Mouse (Mus musculus) kidney, embryonic 16.5 days (tissue): ENCODE measurements around the gene Rnf208. TPM values are rescaled to one million over a fixed set of nuclear protein-coding genes. Genes with fewer than 3 reads are reported as not detected.

ENCODE experiments used
- ATAC-seq: fragments of 200-750 bp; cut with Nextera tagmentation; 2 replicates; pipeline ENCODE4 v1.8.0; 2017; ENCODE audit warnings: moderate TSS enrichment; ENCODE audit not compliant: low FRiP score, low TSS enrichment
- H3K27ac ChIP-seq: fragments of 300-500 bp; sonication (generic); 2 replicates; pipeline ENCODE4 v1.5.1; 2014; ENCODE audit warnings: low read length
- H3K27me3 ChIP-seq: fragments of 300-500 bp; sonication (generic); 2 replicates; pipeline ENCODE4 v1.6.1; 2014; ENCODE audit warnings: low read length, control low read depth, mixed read lengths; ENCODE audit not compliant: insufficient read depth
- H3K36me3 ChIP-seq: fragments of 300-500 bp; sonication (generic); 2 replicates; pipeline ENCODE4 v1.6.1; 2014; ENCODE audit warnings: low read length, control low read depth, mixed read lengths; ENCODE audit not compliant: insufficient read depth
- H3K4me1 ChIP-seq: fragments of 300-500 bp; sonication (generic); 2 replicates; pipeline ENCODE4 v1.6.1; 2014; ENCODE audit warnings: low read length, control low read depth, mixed read lengths; ENCODE audit not compliant: insufficient read depth
- H3K4me2 ChIP-seq: fragments of 300-500 bp; sonication (generic); replicated peaks from 2 replicates; pipeline ENCODE4 v1.6.1; 2014; ENCODE audit warnings: low read depth, low read length
- H3K4me3 ChIP-seq: fragments of 300-500 bp; sonication (generic); 2 replicates; pipeline ENCODE4 v1.5.1; 2014; ENCODE audit warnings: mild to moderate bottlenecking, low read length
- H3K9ac ChIP-seq: fragments of 300-500 bp; sonication (generic); replicated peaks from 2 replicates; pipeline ENCODE4 v1.6.1; 2014; ENCODE audit warnings: low read length
- H3K9me3 ChIP-seq: fragments of 300-500 bp; sonication (generic); 2 replicates; pipeline ENCODE4 v1.6.1; 2016; ENCODE audit warnings: low read length, control low read depth
- WGBS: fragments of 180-500 bp; shearing (Covaris S2); extraction: QIAGEN DNeasy Blood & Tissue Kit; methylation state at CpG from one replicate; pipeline ENCODE4 v1.1.7; 2014; 5-methylcytosine and 5-hydroxymethylcytosine counted together
- polyA plus RNA-seq: library from polyadenylated mRNA; unstranded; fragments of >200 nt; fragmentation: Nextera tagmentation; extraction: Ambion mirVana; gene quantifications from 2 replicates; pipeline ENCODE4 v1.2.1, GENCODE M21; 2015

Rnf208 gene
- polyA plus RNA-seq: 24.0 and 26.3 TPM in 2 replicates

DNA sequence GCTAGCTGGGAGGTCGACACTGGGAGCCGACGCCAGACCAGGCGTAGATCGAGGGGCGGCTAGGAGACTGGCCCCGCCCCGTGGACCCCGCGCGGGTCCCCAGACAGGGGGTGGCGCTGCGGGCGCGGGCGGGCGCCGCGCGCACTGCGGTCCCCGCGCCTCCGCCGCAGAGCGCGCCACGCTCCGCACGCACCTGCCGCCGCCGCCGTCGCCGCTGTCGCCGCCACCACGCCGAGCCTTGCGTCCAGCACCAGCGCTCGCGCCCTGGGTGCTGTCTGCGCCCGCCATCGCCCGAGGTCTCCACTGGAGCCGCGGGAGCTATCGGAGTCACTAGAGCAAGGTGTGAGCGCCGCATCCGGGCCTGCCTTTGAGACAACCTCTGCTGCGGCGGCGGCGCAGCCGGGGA, at the start of gene Rnf208, which contains the start of gene Cysrt1:
Gene Rnf208, plus strand, starts transcription at position 155 of the 406 bp plus-strand sequence.
Gene Cysrt1, minus strand, starts transcription at position 352 of the 406 bp plus-strand sequence.
- peak within 1 kb of the TSS; percentile 78 for H3K9ac ChIP-seq
- 0 out of 2 replicates have a peak, but pooled peaks cover 6% of the 10 kb centered on the region for H3K36me3 ChIP-seq
- H3K9me3 ChIP-seq: no peaks in the 10 kb centered on the region
- peaks cover 26% of the 10 kb centered on the region for H3K4me1 ChIP-seq
- no peak for ATAC-seq
- H3K27ac ChIP-seq: peak within 1 kb of the TSS; percentile 56; the same call in 1 of the 2 replicates
- peaks cover 20% of the 10 kb centered on the region for H3K27me3 ChIP-seq
- peak within 1 kb of the TSS; percentile 97 for H3K4me2 ChIP-seq
- H3K4me3 ChIP-seq: peak within 1 kb of the TSS; percentile 63
- 0% methylated on average over 56 of the region's 59 CpGs for WGBS

DNA sequence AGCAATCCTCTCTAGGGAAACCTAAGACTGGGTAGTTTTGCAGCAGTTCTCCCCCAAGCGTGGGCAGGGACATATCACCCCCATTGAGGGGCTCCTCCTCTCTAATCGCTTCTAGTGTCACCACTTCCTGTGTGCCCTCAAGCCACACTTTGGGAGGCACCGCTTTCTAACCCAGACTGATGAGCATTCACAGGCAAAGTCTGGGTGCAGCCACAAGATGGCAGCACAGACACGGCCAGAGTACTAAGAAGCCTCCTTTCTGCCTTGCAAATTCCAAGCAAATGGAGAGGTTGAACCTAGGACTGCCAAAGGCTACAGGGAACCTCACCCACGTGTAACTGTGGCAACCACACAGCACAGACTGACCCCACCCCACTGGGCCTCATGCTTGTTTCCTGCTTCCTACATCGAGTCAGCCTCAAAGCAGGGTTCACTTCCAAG, 48.7 kb upstream of the Rnf208 start:
- Histone ChIP-seq H3K27ac (peak overlapping the region; percentile 56), H3K36me3 (no peaks in the 10 kb centered on the region), H3K4me3 (no peak overlapping the region), H3K9me3 (no peaks in the 10 kb centered on the region), H3K4me1 (peaks cover 36% of the 10 kb centered on the region), H3K4me2 (peak overlapping the region; percentile 70), H3K9ac (peak overlapping the region; percentile 42; the same call in 1 of the 2 replicates), H3K27me3 (peaks cover 12% of the 10 kb centered on the region)
- ATAC-seq: peak; percentile 81
- WGBS: 0% methylated on average over 6 of the region's 6 CpGs

DNA sequence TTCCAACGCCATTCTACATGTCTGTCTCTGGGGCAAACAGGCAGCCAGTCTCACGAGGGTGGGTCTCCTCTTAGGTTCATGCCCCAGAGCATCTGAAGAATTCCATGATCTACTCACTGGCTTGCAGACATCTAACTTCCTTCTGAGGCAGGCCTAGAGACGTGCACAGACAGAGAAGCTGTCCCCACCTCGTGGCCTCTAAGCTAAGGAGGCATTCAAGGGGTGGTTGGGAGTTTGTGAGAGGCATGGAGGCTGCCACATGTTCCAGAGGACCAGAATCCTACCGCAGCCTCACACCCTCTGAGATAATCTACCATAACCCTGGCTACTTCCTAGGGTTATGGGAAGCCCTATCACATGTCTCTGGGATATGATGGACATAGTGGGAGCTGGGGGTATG, 48.0 kb upstream of the Rnf208 start:
- H3K27me3 ChIP-seq: peaks cover 12% of the 10 kb centered on the region
- H3K27ac ChIP-seq: peak overlapping the region; percentile 56

DNA sequence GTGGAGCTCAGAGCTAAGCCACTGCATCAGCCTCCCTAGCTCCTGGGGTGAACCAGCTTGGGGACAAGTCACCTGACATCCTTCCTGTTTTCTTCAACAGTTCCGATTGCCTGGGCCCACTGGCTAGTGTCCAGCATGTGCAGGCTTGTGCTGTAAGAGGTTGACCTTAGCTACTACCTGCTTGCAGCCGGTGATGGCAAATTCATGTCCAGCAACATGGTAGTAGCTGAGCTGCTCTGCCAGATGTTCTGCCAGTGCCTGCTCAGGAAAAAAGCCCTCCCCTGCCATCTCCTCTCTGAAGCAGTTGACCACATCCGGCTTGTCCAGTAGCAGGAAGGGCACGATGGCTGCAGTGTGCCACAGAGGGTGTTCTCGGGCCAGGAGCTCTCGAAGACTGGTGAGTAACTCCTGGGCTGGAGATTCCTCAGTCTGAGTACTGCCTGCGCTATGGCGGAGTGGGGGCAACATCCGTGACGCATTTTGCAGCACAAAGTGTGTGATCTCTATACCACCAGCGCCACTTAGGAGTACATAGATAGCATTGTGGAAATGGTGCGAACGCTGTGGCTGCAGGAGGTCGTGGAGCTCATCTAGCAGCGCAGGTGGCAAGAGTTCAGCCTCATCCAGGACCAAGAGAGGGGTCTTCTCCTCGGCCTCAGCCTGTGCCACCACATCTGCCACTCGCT, 47.4 kb upstream of the Rnf208 start:
- ATAC-seq: no peak
- H3K36me3 ChIP-seq: peaks cover 8% of the 10 kb centered on the region
- H3K4me1 ChIP-seq: peaks cover 40% of the 10 kb centered on the region
- 0 out of 2 replicates have a peak overlapping the region, but pooled peaks have one; percentile 56 for H3K27ac ChIP-seq
- H3K4me2 ChIP-seq: peak overlapping the region; percentile 70
- H3K4me3 ChIP-seq: peak overlapping the region; percentile 48
- 79% methylated on average over 17 of the region's 17 CpGs for WGBS
- peak overlapping the region; percentile 58 for H3K9ac ChIP-seq
- H3K9me3 ChIP-seq: no peaks in the 10 kb centered on the region
- H3K27me3 ChIP-seq: peaks cover 12% of the 10 kb centered on the region

More for the DNA sequence above, 48.0 kb upstream of the Rnf208 start:
- Histone ChIP-seq H3K4me3 (no peak overlapping the region), H3K9ac (peak overlapping the region; percentile 44; the same call in 1 of the 2 replicates), H3K4me2 (peak overlapping the region; percentile 70; the same call in 1 of the 2 replicates), H3K9me3 (no peaks in the 10 kb centered on the region), H3K36me3 (peaks cover 3% of the 10 kb centered on the region; the same call in 1 of the 2 replicates), H3K4me1 (peaks cover 38% of the 10 kb centered on the region)
- 72% methylated on average over 5 of the region's 5 CpGs for WGBS
- no peak for ATAC-seq

DNA sequence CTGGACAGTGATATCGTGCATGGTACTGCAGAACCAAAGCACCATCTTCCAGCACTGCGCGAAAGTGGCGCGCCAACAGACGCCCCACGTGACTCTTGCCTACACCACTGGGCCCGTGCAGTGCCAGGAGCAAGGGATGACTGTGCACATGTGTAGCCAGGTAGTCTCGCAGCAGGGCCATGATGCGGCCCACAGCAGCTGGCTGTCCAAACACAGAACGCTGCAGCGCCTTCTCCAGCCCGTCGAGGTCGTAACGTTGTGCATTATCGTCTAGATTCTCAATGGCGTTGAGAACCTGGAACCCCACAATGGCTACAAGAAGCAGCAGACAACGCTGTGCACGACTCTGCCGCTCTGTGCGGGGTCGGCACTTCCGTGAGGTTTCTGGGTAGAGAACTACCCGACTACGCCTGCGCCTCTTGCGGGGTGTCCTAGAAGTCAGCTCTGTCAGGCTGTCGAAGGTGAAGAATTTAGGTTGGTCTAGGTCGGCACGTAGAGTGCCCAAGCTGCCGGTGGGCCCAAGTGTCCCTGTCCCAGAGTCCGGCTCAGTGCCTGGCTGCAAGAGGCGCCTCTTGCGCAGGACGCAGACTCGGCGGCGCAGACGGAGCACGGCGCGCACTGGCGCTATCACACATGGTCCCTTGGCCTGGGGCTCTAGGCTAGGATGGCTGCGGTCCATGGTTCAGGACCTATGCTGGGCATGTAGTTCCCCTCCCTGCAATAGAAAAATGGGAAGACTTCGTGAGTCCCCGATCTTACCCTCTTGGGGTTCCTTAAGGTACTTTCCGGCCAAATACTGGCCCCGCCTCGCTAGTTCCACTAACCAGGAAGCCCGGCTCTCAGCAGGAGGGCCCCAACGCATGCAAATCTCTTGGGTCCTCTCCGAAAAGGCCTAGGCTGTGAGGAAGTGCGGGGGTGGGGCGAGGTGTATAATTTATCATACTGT, 46.6 kb upstream of the Rnf208 start:
- Histone ChIP-seq H3K36me3 (peaks cover 17% of the 10 kb centered on the region), H3K27ac (peak overlapping the region; percentile 88), H3K4me3 (peak overlapping the region; percentile 48), H3K9me3 (no peaks in the 10 kb centered on the region), H3K4me1 (peaks cover 40% of the 10 kb centered on the region), H3K27me3 (peaks cover 12% of the 10 kb centered on the region), H3K9ac (peak overlapping the region; percentile 58), H3K4me2 (peak overlapping the region; percentile 70)
- 20% methylated on average over 55 of the region's 55 CpGs for WGBS
- peak; percentile 43; the same call in 1 of the 2 replicates for ATAC-seq

DNA sequence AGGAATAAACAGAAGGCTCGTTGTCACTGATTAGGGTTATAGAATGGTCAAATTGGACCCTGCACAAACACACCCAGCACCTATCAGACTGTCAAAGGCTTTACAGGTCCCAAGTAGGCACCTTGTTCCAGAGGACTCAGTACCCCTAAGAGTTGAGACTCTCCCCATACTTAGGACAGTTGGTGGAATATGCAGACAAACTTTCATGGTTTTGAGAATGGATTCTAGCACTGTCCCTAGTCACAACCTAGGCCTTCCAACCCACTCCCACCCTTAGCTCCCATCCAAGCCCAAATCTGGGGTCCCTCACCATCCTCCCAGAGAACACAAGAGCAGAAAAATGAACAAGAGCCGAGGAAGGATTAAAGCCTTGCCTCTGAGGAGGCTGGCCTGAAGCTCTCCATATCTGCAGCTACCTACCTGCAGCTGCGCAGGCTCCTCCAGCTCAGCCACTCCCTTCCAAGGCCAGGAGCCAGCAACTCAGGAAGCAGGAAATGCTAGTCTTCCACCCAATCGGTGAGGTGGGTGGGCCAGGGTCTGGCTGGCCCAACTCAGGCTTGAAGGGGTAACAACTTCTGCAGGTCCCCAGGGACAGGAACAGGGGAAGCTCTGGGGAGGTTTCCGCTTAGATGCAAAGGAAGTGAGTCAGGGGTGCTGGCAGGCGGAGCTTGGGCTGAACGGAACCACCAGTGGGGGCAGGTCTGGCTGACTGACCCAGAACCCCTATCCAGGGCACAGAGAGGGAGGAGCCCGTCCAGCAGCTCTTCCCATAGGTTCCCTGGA, 45.7 kb upstream of the Rnf208 start, which contains the start of gene Tor4a:
Gene Tor4a, minus strand, starts transcription at position 715 of the 783 bp plus-strand sequence.
- Histone ChIP-seq H3K4me1 (peaks cover 40% of the 10 kb centered on the region), H3K9ac (peak within 1 kb of the TSS; percentile 58), H3K4me3 (peak within 1 kb of the TSS; percentile 48), H3K9me3 (no peaks in the 10 kb centered on the region), H3K4me2 (peak within 1 kb of the TSS; percentile 70), H3K36me3 (peaks cover 25% of the 10 kb centered on the region), H3K27ac (peak within 1 kb of the TSS; percentile 88), H3K27me3 (peaks cover 12% of the 10 kb centered on the region)
- WGBS: 7% methylated on average over 8 of the region's 8 CpGs
- ATAC-seq: peak; percentile 79

DNA sequence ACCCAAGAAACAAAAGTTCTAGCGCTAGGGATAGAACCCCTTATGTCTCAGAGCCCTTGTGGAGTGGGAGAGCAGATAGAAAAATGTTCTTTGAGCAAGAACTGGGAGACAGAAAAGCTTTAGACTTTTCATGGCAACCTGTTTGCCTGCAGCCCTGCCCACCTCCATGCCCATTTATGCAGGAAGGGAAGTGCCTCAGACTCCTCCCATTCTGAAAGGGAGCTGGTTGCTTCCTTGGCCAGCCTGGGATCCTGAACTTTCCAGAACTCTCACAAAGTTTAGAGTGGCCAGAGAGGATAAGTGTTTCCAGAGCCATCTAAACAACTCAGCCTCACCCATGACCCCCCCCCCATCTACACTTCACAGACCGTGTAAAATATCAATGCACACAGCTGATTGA, 44.9 kb upstream of the Rnf208 start:
- 16% methylated on average over 2 of the region's 2 CpGs for WGBS
- H3K36me3 ChIP-seq: peaks cover 28% of the 10 kb centered on the region
- H3K4me3 ChIP-seq: peak overlapping the region; percentile 48; the same call in 1 of the 2 replicates
- peak overlapping the region; percentile 88 for H3K27ac ChIP-seq
- peaks cover 40% of the 10 kb centered on the region for H3K4me1 ChIP-seq
- H3K27me3 ChIP-seq: peaks cover 12% of the 10 kb centered on the region
- no peaks in the 10 kb centered on the region for H3K9me3 ChIP-seq
- peak overlapping the region; percentile 70 for H3K4me2 ChIP-seq
- no peak overlapping the region for H3K9ac ChIP-seq
- no peak for ATAC-seq

DNA sequence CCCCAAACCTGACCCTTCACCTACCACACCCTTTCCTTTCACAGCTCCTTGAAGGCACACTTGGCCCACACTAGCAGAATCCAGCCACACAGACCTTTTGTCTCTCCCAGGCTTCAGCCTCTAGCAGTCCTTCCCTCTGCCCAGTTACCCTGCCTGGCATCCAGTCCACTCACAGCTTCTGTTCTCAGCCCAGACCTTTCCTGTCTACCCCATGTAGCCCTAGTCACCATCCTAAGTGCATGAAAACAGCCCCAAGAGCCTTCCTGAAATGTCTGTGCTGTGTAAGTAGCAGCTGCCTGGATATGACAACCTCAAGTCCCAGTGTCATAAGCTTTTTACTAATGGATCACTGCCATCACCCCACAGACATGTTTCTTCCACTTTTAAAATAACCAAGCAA, 44.1 kb upstream of the Rnf208 start:
- no peak overlapping the region for H3K9ac ChIP-seq
- no peak overlapping the region for H3K27ac ChIP-seq
- H3K36me3 ChIP-seq: peaks cover 35% of the 10 kb centered on the region

DNA sequence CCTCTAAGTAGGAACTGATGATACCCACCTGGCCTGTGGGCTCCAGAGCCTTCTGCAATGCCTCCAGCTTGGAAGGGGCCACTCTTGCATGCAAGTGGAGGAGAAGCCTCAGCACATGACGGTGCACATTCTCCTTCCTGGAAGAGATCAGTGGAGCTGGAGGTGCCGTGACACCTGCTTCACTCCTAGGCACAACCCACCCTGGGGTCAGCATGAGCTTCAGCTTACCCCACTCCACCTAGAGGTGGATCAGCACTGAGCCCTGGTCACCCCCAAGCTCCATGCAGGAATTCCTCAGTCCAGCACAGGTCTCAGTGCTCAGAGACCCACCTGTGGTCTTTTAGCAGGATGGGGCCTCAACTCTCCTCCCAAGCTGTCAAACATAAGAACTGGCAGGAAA, 41.4 kb upstream of the Rnf208 start:
- no peak overlapping the region for H3K4me3 ChIP-seq
- H3K4me2 ChIP-seq: no peak overlapping the region
- no peak overlapping the region for H3K27ac ChIP-seq
- ATAC-seq: no peak
- peaks cover 61% of the 10 kb centered on the region for H3K36me3 ChIP-seq
- no peak overlapping the region for H3K9ac ChIP-seq
- 91% methylated on average over 2 of the region's 2 CpGs for WGBS
- peaks cover 19% of the 10 kb centered on the region; the same call in 1 of the 2 replicates for H3K4me1 ChIP-seq
- peaks cover 2% of the 10 kb centered on the region; the same call in 1 of the 2 replicates for H3K27me3 ChIP-seq
- H3K9me3 ChIP-seq: no peaks in the 10 kb centered on the region

More for the DNA sequence above, 44.1 kb upstream of the Rnf208 start:
- Histone ChIP-seq H3K27me3 (peaks cover 12% of the 10 kb centered on the region), H3K4me2 (no peak overlapping the region), H3K4me1 (peaks cover 40% of the 10 kb centered on the region), H3K9me3 (no peaks in the 10 kb centered on the region), H3K4me3 (no peak overlapping the region)
- no peak for ATAC-seq
